Mouse (Mus musculus): ENCODE measurements around the gene Fbxl18. TPM values are rescaled to one million over a fixed set of nuclear protein-coding genes. Genes with fewer than 3 reads are reported as not detected.
A peak's percentile ranks its signal among the peaks of the same experiment; 100 is the strongest.
"Not testable (repeated sequence)": the region's sequence is repeated elsewhere in the genome, so short reads cannot be mapped to it uniquely, and the experiment has no call there.

Gene Fbxl18
- total and polyA plus RNA-seq, 2 experiments from 2014 or later = 27.5 to 52.8 TPM

DNA sequence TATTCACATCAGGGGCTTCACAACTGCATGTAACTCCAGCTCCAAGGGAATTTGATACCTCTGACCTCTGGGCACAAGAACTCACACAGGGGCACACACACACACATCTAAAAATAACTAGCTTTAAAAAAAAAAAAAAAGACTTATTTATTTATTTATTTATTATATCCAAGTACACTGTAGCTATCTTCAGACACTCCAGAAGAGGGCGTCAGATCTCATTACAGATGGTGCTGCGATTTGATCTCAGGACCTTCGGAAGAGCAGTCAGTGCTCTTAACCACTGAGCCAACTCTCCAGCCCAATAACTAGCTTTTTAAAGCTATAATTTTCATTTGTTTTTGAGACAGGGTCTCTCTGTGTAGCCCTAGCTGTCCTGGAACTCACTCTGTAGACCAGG is 7.7 kb downstream of the Fbxl18 start:
- H3K9ac ChIP-seq (replicated peaks; ENCODE audit: low read length, poor library complexity, severe bottlenecking); DNase-seq (ENCODE audit: low spot score); H3K27ac ChIP-seq (ENCODE audit: low read depth, low read length); H3K27me3 ChIP-seq (ENCODE audit: insufficient read depth, low read length); ATAC-seq (ENCODE audit: low FRiP score); H3K9me3 ChIP-seq (ENCODE audit: low read length); H3K4me1 ChIP-seq (ENCODE audit: insufficient read depth, low read length); H3K4me2 ChIP-seq (ENCODE audit: low read depth, low read length, poor library complexity, severe bottlenecking); H3K4me3 ChIP-seq (ENCODE audit: low read depth, low read length): not testable (repeated sequence)
- 96% methylated on average over 3 of the region's 3 CpGs for WGBS
- 0 out of 2 replicates have a peak, but pooled peaks have one; percentile 16 for TF ChIP-seq CTCF (IDR thresholded peaks at IDR 0.05)
- peaks cover 45% of the 10 kb centered on the region for H3K36me3 ChIP-seq (ENCODE audit: insufficient read depth, low read length)

DNA sequence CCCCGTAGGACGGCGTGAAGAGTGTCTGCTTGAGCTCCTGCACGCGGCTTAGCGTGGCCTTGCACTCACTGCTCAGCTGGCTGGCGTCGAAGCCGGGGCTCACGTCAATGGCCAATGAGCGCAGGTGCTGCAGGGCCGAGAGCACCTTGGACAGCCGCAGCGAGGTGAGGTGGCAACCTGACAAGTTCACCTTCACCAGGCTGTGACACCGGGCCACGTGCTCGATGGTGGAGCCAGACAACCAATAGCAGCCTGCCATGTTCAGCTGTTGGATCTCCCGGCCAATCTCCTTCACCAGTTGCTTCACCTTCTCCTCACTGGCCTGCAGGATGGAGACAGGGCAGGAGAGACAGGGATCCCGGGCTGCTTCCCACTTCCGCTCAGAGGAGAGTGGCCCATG is 8.5 kb downstream of the Fbxl18 start:
- no peak for ATAC-seq (ENCODE audit: low FRiP score)

GRCm38 (mm10) chr5:142886181-142886580 is 9.0 kb downstream of the Fbxl18 start:
- Histone ChIP-seq H3K9me3 (ENCODE audit: low read length) (no peaks in the 10 kb centered on the region), H3K27ac (ENCODE audit: low read depth, low read length) (no peak overlapping the region), H3K4me3 (ENCODE audit: low read depth, low read length) (no peak overlapping the region), H3K9ac (replicated peaks; ENCODE audit: low read length, poor library complexity, severe bottlenecking) (no peak overlapping the region), H3K27me3 (ENCODE audit: insufficient read depth, low read length) (no peaks in the 10 kb centered on the region), H3K4me1 (ENCODE audit: insufficient read depth, low read length) (no peaks in the 10 kb centered on the region; the same call in 1 of the 2 replicates), H3K36me3 (ENCODE audit: insufficient read depth, low read length) (peaks cover 45% of the 10 kb centered on the region), H3K4me2 (ENCODE audit: low read depth, low read length, poor library complexity, severe bottlenecking) (no peak overlapping the region)
- ATAC-seq (ENCODE audit: low FRiP score) (no peak), DNase-seq (ENCODE audit: low spot score) (no peak)
- no peak for TF ChIP-seq CTCF (IDR thresholded peaks at IDR 0.05)
- WGBS = 94% methylated on average over 19 of the region's 19 CpGs

More for the DNA sequence above, 8.5 kb downstream of the Fbxl18 start:
- peaks cover 45% of the 10 kb centered on the region for H3K36me3 ChIP-seq (ENCODE audit: insufficient read depth, low read length)
- 96% methylated on average over 20 of the region's 20 CpGs for WGBS
- no peak overlapping the region for H3K27ac ChIP-seq (ENCODE audit: low read depth, low read length)
- H3K9ac ChIP-seq (replicated peaks; ENCODE audit: low read length, poor library complexity, severe bottlenecking) = no peak overlapping the region
- no peaks in the 10 kb centered on the region for H3K9me3 ChIP-seq (ENCODE audit: low read length)
- no peak for TF ChIP-seq CTCF (IDR thresholded peaks at IDR 0.05)
- no peaks in the 10 kb centered on the region for H3K27me3 ChIP-seq (ENCODE audit: insufficient read depth, low read length)
- H3K4me1 ChIP-seq (ENCODE audit: insufficient read depth, low read length) = no peaks in the 10 kb centered on the region
- no peak overlapping the region for H3K4me3 ChIP-seq (ENCODE audit: low read depth, low read length)
- DNase-seq (ENCODE audit: low spot score) = no peak
- no peak overlapping the region for H3K4me2 ChIP-seq (ENCODE audit: low read depth, low read length, poor library complexity, severe bottlenecking)

DNA sequence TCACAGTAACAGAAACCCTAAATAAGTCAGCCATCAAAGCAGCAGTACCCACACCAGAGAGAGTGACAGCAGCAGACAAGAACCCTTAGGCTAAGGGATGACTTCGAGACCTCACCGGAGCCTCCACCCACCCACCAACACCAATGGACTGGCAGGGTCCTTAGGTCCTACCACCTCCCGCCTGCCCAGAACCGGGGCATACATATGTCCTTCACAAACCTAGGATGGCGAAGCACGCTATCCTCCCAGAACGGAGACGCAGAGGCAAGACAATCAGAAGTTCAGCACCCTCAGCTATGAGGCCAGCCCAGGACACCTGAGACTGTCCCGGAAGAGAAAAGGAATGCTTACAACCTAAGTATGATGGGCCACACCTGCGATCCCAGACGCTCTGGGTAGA is 12.8 kb downstream of the Fbxl18 start:
- H3K4me3 ChIP-seq (ENCODE audit: low read depth, low read length) = no peak overlapping the region
- no peak overlapping the region for H3K27ac ChIP-seq (ENCODE audit: low read depth, low read length)
- no peak overlapping the region for H3K4me2 ChIP-seq (ENCODE audit: low read depth, low read length, poor library complexity, severe bottlenecking)
- H3K4me1 ChIP-seq (ENCODE audit: insufficient read depth, low read length) = no peaks in the 10 kb centered on the region; the same call in 1 of the 2 replicates
- peaks cover 46% of the 10 kb centered on the region for H3K36me3 ChIP-seq (ENCODE audit: insufficient read depth, low read length)
- no peaks in the 10 kb centered on the region for H3K27me3 ChIP-seq (ENCODE audit: insufficient read depth, low read length)
- TF ChIP-seq CTCF (IDR thresholded peaks at IDR 0.05) = no peak
- H3K9ac ChIP-seq (replicated peaks; ENCODE audit: low read length, poor library complexity, severe bottlenecking) = no peak overlapping the region
- ATAC-seq (ENCODE audit: low FRiP score) (no peak), DNase-seq (ENCODE audit: low spot score) (no peak)
- no peaks in the 10 kb centered on the region for H3K9me3 ChIP-seq (ENCODE audit: low read length)
- WGBS = 98% methylated on average over 11 of the region's 11 CpGs

DNA sequence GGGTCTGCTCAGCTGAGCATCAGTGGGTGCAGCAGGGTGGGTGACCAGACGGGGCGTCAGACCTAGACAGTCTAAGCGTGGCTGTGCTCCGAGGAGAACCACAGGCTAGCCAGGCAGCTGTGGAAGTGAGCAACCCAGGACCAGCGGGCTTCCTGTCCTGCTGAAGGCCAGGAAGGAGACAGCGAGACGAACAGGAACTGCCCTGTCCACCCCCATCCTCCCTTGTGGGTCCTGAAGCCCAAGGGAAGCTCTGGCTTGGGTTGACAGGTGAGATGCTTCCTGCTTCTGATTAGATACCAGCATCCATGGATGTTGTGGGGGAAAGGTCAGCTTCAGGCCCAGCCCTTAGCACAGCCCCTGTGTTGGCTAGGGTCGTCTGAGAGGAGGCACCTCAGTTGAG is 13.3 kb downstream of the Fbxl18 start:
- ATAC-seq (ENCODE audit: low FRiP score) (no peak), DNase-seq (ENCODE audit: low spot score) (no peak)
- no peaks in the 10 kb centered on the region for H3K27me3 ChIP-seq (ENCODE audit: insufficient read depth, low read length)
- H3K9ac ChIP-seq (replicated peaks; ENCODE audit: low read length, poor library complexity, severe bottlenecking) = no peak overlapping the region
- H3K4me2 ChIP-seq (ENCODE audit: low read depth, low read length, poor library complexity, severe bottlenecking) = no peak overlapping the region
- no peak overlapping the region for H3K4me3 ChIP-seq (ENCODE audit: low read depth, low read length)
- H3K36me3 ChIP-seq (ENCODE audit: insufficient read depth, low read length) = peaks cover 46% of the 10 kb centered on the region
- H3K9me3 ChIP-seq (ENCODE audit: low read length) = no peaks in the 10 kb centered on the region
- H3K4me1 ChIP-seq (ENCODE audit: insufficient read depth, low read length) = no peaks in the 10 kb centered on the region; the same call in 1 of the 2 replicates
- no peak overlapping the region for H3K27ac ChIP-seq (ENCODE audit: low read depth, low read length)
- no peak for TF ChIP-seq CTCF (IDR thresholded peaks at IDR 0.05)
- 87% methylated on average over 8 of the region's 8 CpGs for WGBS

- H3K4me3 ChIP-seq (ENCODE audit: low read depth, low read length) = no peak overlapping the region
- peaks cover 38% of the 10 kb centered on the region for H3K36me3 ChIP-seq (ENCODE audit: insufficient read depth, low read length)
- WGBS = 29% methylated on average over 13 of the region's 13 CpGs
- TF ChIP-seq CTCF (IDR thresholded peaks at IDR 0.05) = no peak
- H3K4me1 ChIP-seq (ENCODE audit: insufficient read depth, low read length) = no peaks in the 10 kb centered on the region; the same call in 1 of the 2 replicates
- no peak overlapping the region for H3K9ac ChIP-seq (replicated peaks; ENCODE audit: low read length, poor library complexity, severe bottlenecking)
- no peaks in the 10 kb centered on the region for H3K27me3 ChIP-seq (ENCODE audit: insufficient read depth, low read length)
- DNase-seq (ENCODE audit: low spot score) (no peak), ATAC-seq (ENCODE audit: low FRiP score) (no peak)
- H3K9me3 ChIP-seq (ENCODE audit: low read length) = no peaks in the 10 kb centered on the region
- peak overlapping the region; percentile 19; the same call in 1 of the 2 replicates for H3K27ac ChIP-seq (ENCODE audit: low read depth, low read length)
- no peak overlapping the region for H3K4me2 ChIP-seq (ENCODE audit: low read depth, low read length, poor library complexity, severe bottlenecking)
Observed at GRCm38 (mm10) chr5:142880806-142881516, 14.3 kb downstream of the Fbxl18 start.
